In the genomic region with DNA sequence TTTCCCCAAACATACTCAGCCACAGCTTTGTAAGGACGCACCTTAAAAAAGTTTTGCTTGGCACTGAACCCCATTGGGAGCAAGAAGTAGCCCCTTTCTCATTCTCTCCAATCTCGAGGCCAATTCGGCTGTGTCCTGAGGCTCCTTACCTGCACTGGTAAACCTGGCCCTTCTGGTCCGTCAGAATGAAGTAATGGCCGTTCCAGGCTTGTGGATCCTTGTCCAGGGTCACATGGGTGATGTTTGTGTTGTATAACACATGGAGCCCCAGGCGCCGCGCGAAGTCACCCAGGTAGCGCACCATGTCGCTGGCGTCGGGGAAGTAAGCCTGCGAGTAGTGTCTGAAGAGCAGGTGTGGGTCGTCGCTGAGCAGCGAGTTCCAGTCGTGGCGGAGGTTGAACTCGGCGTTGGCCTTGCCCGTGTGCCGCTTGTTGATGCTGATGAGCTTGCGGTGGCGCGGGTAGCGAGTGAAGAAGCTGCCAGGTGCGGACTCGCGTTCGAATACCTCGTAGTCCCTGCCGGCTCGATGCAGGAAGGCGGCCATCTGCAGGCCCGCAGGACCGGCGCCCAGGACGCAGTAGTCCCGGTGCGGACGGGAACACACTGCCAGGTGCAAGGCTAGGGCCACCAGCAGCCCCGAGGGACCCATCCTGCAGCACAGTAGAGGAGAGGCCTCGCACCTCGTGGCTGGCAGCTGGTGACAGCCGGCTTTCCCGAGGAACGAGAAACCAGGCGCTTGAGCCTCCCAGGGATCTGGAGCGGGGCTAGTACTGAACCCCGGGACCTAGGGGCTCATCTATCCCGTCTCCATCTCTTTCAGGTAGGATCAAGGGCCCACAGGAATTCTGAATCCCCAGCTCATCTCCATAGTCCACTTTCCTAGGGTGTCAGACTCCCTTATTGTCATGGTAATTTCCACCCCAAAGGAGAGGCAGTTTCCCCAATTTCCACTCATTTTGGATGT, we compare ENCODE assay signal across 8 mouse cellular contexts. TPM values are rescaled to one million over a fixed set of nuclear protein-coding genes. Genes with fewer than 3 reads are reported as not detected.
A peak's percentile ranks its signal among the peaks of the same experiment; 100 is the strongest.
DNase-seq lines count a peak whose midpoint lies in the region; ATAC-seq and TF ChIP-seq lines count a peak whose summit lies in the region.

No protein-coding gene starts in this region.

- peak overlapping the region; percentile 64 for H3K4me2 ChIP-seq in lung, postnatal 0 days (replicated peaks; ENCODE audit: low read depth, low read length)
- H3K4me2 ChIP-seq in forebrain, embryonic 16.5 days (ENCODE audit: low read length) = peak overlapping the region; percentile 93
- peak overlapping the region; percentile 84 for H3K4me2 ChIP-seq in limb, embryonic 15.5 days
- peak overlapping the region; percentile 92 for H3K4me2 ChIP-seq in neural tube, embryonic 15.5 days

- ATAC-seq in CD4-positive, CD25-positive, alpha-beta regulatory T cell, adult 4 months = no peak
- ATAC-seq in lung, postnatal 0 days = 0 out of 2 replicates have a peak, but pooled peaks have one; percentile 1
- peak; percentile 58 for ATAC-seq in forebrain, embryonic 16.5 days
- ATAC-seq in limb, embryonic 15.5 days (ENCODE audit: insufficient number of reproducible peaks, low FRiP score, low TSS enrichment, low read depth) = 0 out of 2 replicates have a peak, but pooled peaks have one; percentile 11
- peak; percentile 59 for ATAC-seq in neural tube, embryonic 15.5 days (ENCODE audit: low FRiP score)

- DNase-seq in CD4-positive, CD25-positive, alpha-beta regulatory T cell, adult 2 months (ENCODE audit: low read depth, low spot score) = peak; percentile 39
- DNase-seq in lung, postnatal 0 days (ENCODE audit: low spot score) = no peak
- DNase-seq in lung, postnatal 14 days = no peak
- DNase-seq in gastrocnemius, adult 8-10 months (ENCODE audit: low spot score in 2 of 2) = no peak

- H3K4me3 ChIP-seq in lung, postnatal 0 days (ENCODE audit: low read depth, low read length) = peak overlapping the region; percentile 33
- H3K4me3 ChIP-seq in forebrain, embryonic 16.5 days (replicated peaks; ENCODE audit: low read length) = peak overlapping the region; percentile 71
- peak overlapping the region; percentile 59 for H3K4me3 ChIP-seq in limb, embryonic 15.5 days
- H3K4me3 ChIP-seq in neural tube, embryonic 15.5 days (replicated peaks) = peak overlapping the region; percentile 55

- no peak for TF ChIP-seq CTCF in lung, postnatal 0 days (IDR thresholded peaks at IDR 0.05)

- no peak for TF ChIP-seq EP300 in lung, postnatal 0 days (IDR thresholded peaks at IDR 0.05)

- H3K4me1 ChIP-seq in lung, postnatal 0 days (ENCODE audit: insufficient read depth, low read depth, low read length) = peaks cover 10% of the 10 kb centered on the region
- peaks cover 28% of the 10 kb centered on the region for H3K4me1 ChIP-seq in forebrain, embryonic 16.5 days (replicated peaks; ENCODE audit: control insufficient read depth, insufficient read depth, low read length)
- H3K4me1 ChIP-seq in limb, embryonic 15.5 days = peaks cover 23% of the 10 kb centered on the region
- peaks cover 48% of the 10 kb centered on the region for H3K4me1 ChIP-seq in neural tube, embryonic 15.5 days

- peaks cover 15% of the 10 kb centered on the region for H3K36me3 ChIP-seq in lung, postnatal 0 days (ENCODE audit: insufficient read depth, low read length)
- H3K36me3 ChIP-seq in forebrain, embryonic 16.5 days (ENCODE audit: control insufficient read depth, insufficient read depth) = peaks cover 28% of the 10 kb centered on the region
- H3K36me3 ChIP-seq in limb, embryonic 15.5 days = peaks cover 23% of the 10 kb centered on the region
- H3K36me3 ChIP-seq in neural tube, embryonic 15.5 days = peaks cover 41% of the 10 kb centered on the region

- no peak overlapping the region for H3K9ac ChIP-seq in lung, postnatal 0 days (replicated peaks; ENCODE audit: low read depth)
- H3K9ac ChIP-seq in forebrain, embryonic 16.5 days (replicated peaks; ENCODE audit: low read depth, low read length) = peak overlapping the region; percentile 77
- peak overlapping the region; percentile 26; the same call in 1 of the 2 replicates for H3K9ac ChIP-seq in limb, embryonic 15.5 days
- H3K9ac ChIP-seq in neural tube, embryonic 15.5 days (replicated peaks) = peak overlapping the region; percentile 72

- H3K27me3 ChIP-seq in lung, postnatal 0 days (replicated peaks; ENCODE audit: insufficient read depth, low read length) = peaks cover 10% of the 10 kb centered on the region
- no peaks in the 10 kb centered on the region for H3K27me3 ChIP-seq in forebrain, embryonic 16.5 days (replicated peaks; ENCODE audit: control insufficient read depth, insufficient read depth, low read length)
- H3K27me3 ChIP-seq in limb, embryonic 15.5 days = peaks cover 15% of the 10 kb centered on the region
- no peaks in the 10 kb centered on the region for H3K27me3 ChIP-seq in neural tube, embryonic 15.5 days (replicated peaks)

- H3K9me3 ChIP-seq in lung, postnatal 0 days (ENCODE audit: low read length) = no peaks in the 10 kb centered on the region
- H3K9me3 ChIP-seq in forebrain, embryonic 16.5 days (ENCODE audit: control insufficient read depth, low read length) = no peaks in the 10 kb centered on the region
- H3K9me3 ChIP-seq in limb, embryonic 15.5 days = no peaks in the 10 kb centered on the region
- no peaks in the 10 kb centered on the region for H3K9me3 ChIP-seq in neural tube, embryonic 15.5 days (replicated peaks)

- WGBS in lung, postnatal 0 days = 10% methylated on average over 51 of the region's 52 CpGs
- 10% methylated on average over 52 of the region's 52 CpGs for WGBS in forebrain, embryonic 16.5 days
- WGBS in limb, embryonic 15.5 days = 7% methylated on average over 52 of the region's 52 CpGs
- WGBS in neural tube, embryonic 15.5 days = 9% methylated on average over 52 of the region's 52 CpGs

- no peak overlapping the region for H3K27ac ChIP-seq in lung, postnatal 0 days (ENCODE audit: low read length)
- H3K27ac ChIP-seq in forebrain, embryonic 16.5 days (ENCODE audit: low read length) = peak overlapping the region; percentile 80
- H3K27ac ChIP-seq in limb, embryonic 15.5 days = no peak overlapping the region
- H3K27ac ChIP-seq in neural tube, embryonic 15.5 days (replicated peaks) = peak overlapping the region; percentile 74

RNA-seq across cellular contexts. Expression of gene Foxred2, which starts 0.8 kb away (rescaled TPM):
- polyA plus RNA-seq in CD4-positive, CD25-positive, alpha-beta regulatory T cell, adult 4 months (2017; shearing (Covaris generic)) = 1 to 10 TPM; 2.8 to 4.2 TPM
- 0.21 and 0.24 TPM in 2 replicates for polyA plus RNA-seq in lung, postnatal 0 days (2015; fragmentation: Nextera tagmentation; extraction: Ambion mirVana)
- 16.8 and 17.3 TPM in 2 replicates for polyA plus RNA-seq in forebrain, embryonic 16.5 days (2015; fragmentation: Nextera tagmentation; extraction: Ambion mirVana)
- 3.7 and 4.2 TPM in 2 replicates for polyA plus RNA-seq in limb, embryonic 15.5 days (2015; fragmentation: Nextera tagmentation; extraction: Ambion mirVana)
- polyA plus RNA-seq in neural tube, embryonic 15.5 days (2015; fragmentation: Nextera tagmentation; extraction: Ambion mirVana) = 8.4 and 9.3 TPM in 2 replicates
- total RNA-seq in gastrocnemius, adult 8-10 months (2022) = under 1 TPM; 0.17 to 0.61 (median 0.31) TPM

RNA-seq across cellular contexts. Expression of gene Eif3d, which starts 14.9 kb away (rescaled TPM):
- polyA plus RNA-seq in CD4-positive, CD25-positive, alpha-beta regulatory T cell, adult 4 months (2017; shearing (Covaris generic)) = 100 to 1,000 TPM; 161 to 213 TPM
- 82.4 and 95.8 TPM in 2 replicates for polyA plus RNA-seq in lung, postnatal 0 days (2015; fragmentation: Nextera tagmentation; extraction: Ambion mirVana)
- polyA plus RNA-seq in forebrain, embryonic 16.5 days (2015; fragmentation: Nextera tagmentation; extraction: Ambion mirVana) = 180 and 207 TPM in 2 replicates
- 181 and 188 TPM in 2 replicates for polyA plus RNA-seq in limb, embryonic 15.5 days (2015; fragmentation: Nextera tagmentation; extraction: Ambion mirVana)
- polyA plus RNA-seq in neural tube, embryonic 15.5 days (2015; fragmentation: Nextera tagmentation; extraction: Ambion mirVana) = 156 and 166 TPM in 2 replicates
- 10 to 100 TPM; 51.7 to 65.7 (median 53.8) TPM for total RNA-seq in gastrocnemius, adult 8-10 months (2022)

RNA-seq across cellular contexts. Expression of gene Txn2, which starts 26.9 kb away (rescaled TPM):
- 100 to 1,000 TPM; 232 to 276 TPM for polyA plus RNA-seq in CD4-positive, CD25-positive, alpha-beta regulatory T cell, adult 4 months (2017; shearing (Covaris generic))
- polyA plus RNA-seq in lung, postnatal 0 days (2015; fragmentation: Nextera tagmentation; extraction: Ambion mirVana) = 121 and 122 TPM in 2 replicates
- 222 and 237 TPM in 2 replicates for polyA plus RNA-seq in forebrain, embryonic 16.5 days (2015; fragmentation: Nextera tagmentation; extraction: Ambion mirVana)
- 231 and 263 TPM in 2 replicates for polyA plus RNA-seq in limb, embryonic 15.5 days (2015; fragmentation: Nextera tagmentation; extraction: Ambion mirVana)
- polyA plus RNA-seq in neural tube, embryonic 15.5 days (2015; fragmentation: Nextera tagmentation; extraction: Ambion mirVana) = 193 and 217 TPM in 2 replicates
- 100 to 1,000 TPM; 189 to 214 (median 212) TPM for total RNA-seq in gastrocnemius, adult 8-10 months (2022)

Comparison
In these comparisons a context has a peak if more than half of its experiments do, and no peak if none do; other contexts are left out.
1. H3K27ac ChIP-seq: peak in forebrain, embryonic 16.5 days (single experiment) and neural tube, embryonic 15.5 days (single experiment); none in lung, postnatal 0 days (single experiment) and limb, embryonic 15.5 days (single experiment).
2. Peak in every context shown above with its lines, with median percentiles within 50 percentile points of each other: H3K4me2 ChIP-seq and H3K4me3 ChIP-seq.